Mouse (Mus musculus) testis, adult 2 months (tissue): ENCODE results near the gene Irf9. TPM values are rescaled to one million over a fixed set of nuclear protein-coding genes. Genes with fewer than 3 reads are reported as not detected.

Source experiments
- H3K27ac ChIP-seq: fragments of 200-500 bp; 2 replicates; pipeline ENCODE4 v1.5.1; 2012; ENCODE audit warnings: low read depth, low read length; ENCODE audit not compliant: control insufficient read depth, insufficient read depth
- H3K27me3 ChIP-seq: fragments of 200-500 bp; 2 replicates; pipeline ENCODE4 v1.6.1; 2012; ENCODE audit warnings: mild to moderate bottlenecking, low read length, moderate library complexity; ENCODE audit not compliant: control insufficient read depth, insufficient read depth
- H3K36me3 ChIP-seq: fragments of 200-500 bp; 2 replicates; pipeline ENCODE4 v1.6.1; 2012; ENCODE audit warnings: mild to moderate bottlenecking, low read length; ENCODE audit not compliant: control insufficient read depth, insufficient read depth
- H3K4me1 ChIP-seq: fragments of 200-500 bp; 2 replicates; pipeline ENCODE4 v1.6.1; 2012; ENCODE audit warnings: low read length; ENCODE audit not compliant: control insufficient read depth, insufficient read depth
- H3K4me3 ChIP-seq: fragments of 200-500 bp; 2 replicates; pipeline ENCODE4 v1.5.1; 2012; ENCODE audit warnings: low read depth, mild to moderate bottlenecking, low read length, moderate library complexity, mixed read lengths; ENCODE audit not compliant: control insufficient read depth
- CTCF ChIP-seq: fragments of 200-500 bp; IDR thresholded peaks from 2 replicates; pipeline ENCODE4 v1.5.1; 2012; ENCODE audit warnings: low read depth, mild to moderate bottlenecking, inconsistent platforms, low read length, moderate library complexity; ENCODE audit not compliant: control insufficient read depth, insufficient read depth, insufficient replicate concordance
- POLR2A ChIP-seq: fragments of 200-500 bp; IDR thresholded peaks from 2 replicates; pipeline ENCODE4 v1.6.1; 2012; ENCODE audit warnings: low read depth, mild to moderate bottlenecking, inconsistent platforms, low read length, moderate library complexity; ENCODE audit not compliant: control insufficient read depth
- polyA plus RNA-seq: library from polyadenylated mRNA; depleted of rRNA; stranded (reverse); fragments of >200 nt; gene quantifications from 2 replicates; pipeline ENCODE4 v1.2.3, GENCODE M21; 2012

The Irf9 gene
- polyA plus RNA-seq, 1 experiment: 4.1 TPM

GRCm38 (mm10) chr14:55617822-55618221, 14.5 kb downstream of the Irf9 start, which contains the start of gene Rec8:
Gene Rec8 (plus strand): TSS chr14:55618037.
- peak within 1 kb of the TSS; percentile 30 for H3K27ac ChIP-seq
- peak within 1 kb of the TSS; percentile 76 for H3K4me3 ChIP-seq
- peaks cover 12% of the 10 kb centered on the region for H3K4me1 ChIP-seq
- no peak for TF ChIP-seq CTCF
- TF ChIP-seq POLR2A: peak; percentile 43; the same call in 1 of the 2 replicates
- no peaks in the 10 kb centered on the region for H3K36me3 ChIP-seq
- no peaks in the 10 kb centered on the region for H3K27me3 ChIP-seq

- Histone ChIP-seq H3K36me3 (no peaks in the 10 kb centered on the region), H3K27me3 (no peaks in the 10 kb centered on the region), H3K27ac (no peak overlapping the region), H3K4me1 (peaks cover 12% of the 10 kb centered on the region), H3K4me3 (peak overlapping the region; percentile 76)
- TF ChIP-seq POLR2A (0 out of 2 replicates have a peak, but pooled peaks have one; percentile 28), CTCF (no peak)
Observed at GRCm38 (mm10) chr14:55618486-55619195, 15.3 kb downstream of the Irf9 start.

GRCm38 (mm10) chr14:55628077-55628827, 24.9 kb downstream of the Irf9 start:
- Histone ChIP-seq H3K27ac (no peak overlapping the region), H3K4me3 (no peak overlapping the region), H3K36me3 (peaks cover 1% of the 10 kb centered on the region), H3K4me1 (peaks cover 3% of the 10 kb centered on the region; the same call in 1 of the 2 replicates), H3K27me3 (no peaks in the 10 kb centered on the region)
- TF ChIP-seq POLR2A (no peak), CTCF (no peak)

GRCm38 (mm10) chr14:55629312-55629711, 25.9 kb downstream of the Irf9 start:
- H3K4me3 ChIP-seq: no peak overlapping the region
- peaks cover 1% of the 10 kb centered on the region for H3K36me3 ChIP-seq
- TF ChIP-seq POLR2A: no peak
- peak; percentile 81; the same call in 1 of the 2 replicates for TF ChIP-seq CTCF
- no peak overlapping the region for H3K27ac ChIP-seq
- no peaks in the 10 kb centered on the region for H3K27me3 ChIP-seq
- H3K4me1 ChIP-seq: peaks cover 3% of the 10 kb centered on the region; the same call in 1 of the 2 replicates

GRCm38 (mm10) chr14:55634874-55635522, 31.6 kb downstream of the Irf9 start:
- no peaks in the 10 kb centered on the region for H3K27me3 ChIP-seq
- H3K36me3 ChIP-seq: peaks cover 4% of the 10 kb centered on the region
- H3K4me1 ChIP-seq: peaks cover 6% of the 10 kb centered on the region
- TF ChIP-seq CTCF: no peak
- TF ChIP-seq POLR2A: no peak
- H3K4me3 ChIP-seq: peak overlapping the region; percentile 95
- H3K27ac ChIP-seq: peak overlapping the region; percentile 55

GRCm38 (mm10) chr14:55635523-55636007, 32.2 kb downstream of the Irf9 start, which contains the start of gene Ipo4:
Gene Ipo4 (minus strand): TSS chr14:55635957.
- TF ChIP-seq POLR2A (peak; percentile 97), CTCF (0 out of 2 replicates have a peak, but pooled peaks have one; percentile 5)

More at GRCm38 (mm10) chr14:55635523-55636007, 32.2 kb downstream of the Irf9 start, which contains the start of gene Ipo4:
- Histone ChIP-seq H3K4me3 (peak within 1 kb of the TSS; percentile 95), H3K27ac (peak within 1 kb of the TSS; percentile 73), H3K27me3 (no peaks in the 10 kb centered on the region), H3K36me3 (peaks cover 4% of the 10 kb centered on the region), H3K4me1 (peaks cover 6% of the 10 kb centered on the region)
